Mouse (Mus musculus): ENCODE results near the gene Ebf1.

Ebf1 gene

DNA sequence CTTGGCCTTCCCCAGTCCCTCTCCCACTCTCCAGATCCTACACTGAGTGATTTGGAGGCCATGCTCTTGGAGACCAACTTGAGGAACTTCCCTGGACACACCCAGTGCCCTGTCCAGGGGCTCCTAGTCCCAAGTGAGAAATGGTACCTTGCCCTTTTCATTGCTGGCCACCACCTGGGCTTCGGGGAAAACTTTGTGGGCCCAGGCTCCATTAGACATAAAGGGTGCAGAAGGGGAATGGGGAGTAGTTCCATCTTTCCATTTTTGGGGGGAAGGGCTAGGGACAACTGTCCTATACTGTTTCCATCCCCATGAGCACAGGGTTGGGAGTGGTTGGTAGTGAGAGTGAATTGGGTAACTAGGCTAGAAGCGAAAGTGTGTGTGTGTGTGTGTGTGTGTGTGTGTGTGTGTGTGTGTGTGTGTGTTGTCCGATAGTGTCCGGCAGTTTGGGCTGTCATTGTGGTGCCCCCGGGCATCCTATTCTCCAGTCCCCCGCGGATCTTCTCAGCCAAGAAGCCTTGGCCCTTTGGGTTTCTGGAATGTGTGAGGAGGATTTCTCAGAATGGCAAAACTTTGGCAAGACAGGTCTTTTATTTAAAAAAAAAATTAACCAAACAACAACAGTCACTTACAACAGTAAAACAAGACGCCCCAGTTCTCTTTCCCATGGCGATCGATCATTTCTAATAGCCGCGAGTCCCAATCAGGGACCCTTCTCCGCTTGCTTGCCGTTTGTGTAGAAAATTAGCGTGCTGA lies 2.2 kb downstream of the Ebf1 start:
- peak; percentile 39 to 40 for DNase-seq (ENCODE audit: low spot score in 2 of 2)

DNA sequence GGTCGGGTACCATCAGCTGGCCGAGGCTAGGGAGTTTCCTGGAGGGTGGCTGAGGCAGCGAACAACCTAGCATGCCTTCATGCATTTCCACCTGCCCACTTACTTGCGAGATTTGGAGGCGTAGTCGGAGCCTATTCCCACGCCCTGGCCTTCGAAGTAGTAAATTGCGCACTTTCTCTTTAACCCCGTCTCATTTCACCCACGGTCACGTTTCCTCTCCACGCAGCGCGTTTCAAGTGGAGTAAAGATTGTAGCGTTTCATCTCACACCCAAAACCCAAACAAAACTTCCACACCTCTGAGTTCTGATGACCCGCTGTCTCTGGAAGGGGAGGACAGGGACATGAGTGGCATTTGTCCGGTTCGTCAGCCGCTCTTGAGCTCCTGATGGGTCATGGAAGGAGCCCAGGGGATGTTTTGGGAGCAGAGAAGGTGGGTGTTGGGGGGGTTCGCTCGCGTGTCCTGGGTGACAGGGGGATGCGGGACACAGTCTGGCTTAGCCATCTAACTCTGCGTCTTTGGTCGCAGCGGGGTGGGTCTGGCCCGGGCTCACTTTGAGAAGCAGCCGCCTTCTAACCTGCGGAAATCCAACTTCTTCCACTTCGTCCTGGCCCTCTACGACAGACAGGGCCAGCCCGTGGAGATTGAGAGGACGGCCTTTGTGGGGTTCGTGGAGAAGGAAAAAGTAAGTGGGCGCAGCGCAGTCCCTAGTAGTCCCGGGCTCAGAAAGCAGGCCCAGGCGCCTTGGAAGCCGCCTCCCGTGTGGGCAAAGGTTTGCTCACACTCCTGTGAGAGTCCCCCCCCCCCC lies 3.0 kb downstream of the Ebf1 start:
- DNase-seq (ENCODE audit: low spot score in 2 of 2) = peak; percentile 50 to 54

- DNase-seq (ENCODE audit: low spot score in 2 of 2) = peak in 1 of 2 experiments; percentile 17
Observed at GRCm38 (mm10) chr11:44620694-44621446, 3.8 kb downstream of the Ebf1 start.

GRCm38 (mm10) chr11:44621615-44622014 lies 4.5 kb downstream of the Ebf1 start:
- DNase-seq (ENCODE audit: low spot score in 2 of 2) = no peak

- peak; percentile 30 to 61 for DNase-seq (ENCODE audit: low spot score in 2 of 2)
Observed at GRCm38 (mm10) chr11:44622023-44622731, 5.1 kb downstream of the Ebf1 start.

DNA sequence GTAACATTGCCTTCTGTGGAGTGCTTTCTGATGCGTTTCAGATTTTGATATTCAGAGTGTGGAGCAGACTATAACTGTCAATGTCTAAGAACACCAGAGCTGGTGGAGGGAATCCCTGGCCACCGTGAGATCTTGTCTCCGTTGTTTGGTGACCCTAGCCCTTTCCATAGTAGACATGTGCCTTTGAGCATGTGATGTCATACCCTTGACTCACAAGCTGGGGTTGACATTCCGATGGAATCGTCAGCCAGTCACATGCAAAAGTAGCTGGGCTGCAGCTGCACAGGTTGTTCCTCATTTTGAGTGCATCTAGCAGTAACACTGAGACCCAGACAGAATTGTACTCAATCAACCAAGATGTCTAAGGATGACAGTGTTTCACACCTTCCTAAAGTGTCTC lies 7.4 kb downstream of the Ebf1 start:
- DNase-seq (ENCODE audit: low spot score in 2 of 2) = no peak

- no peak for DNase-seq (ENCODE audit: low spot score in 2 of 2)
Observed at GRCm38 (mm10) chr11:44626065-44626464, 8.9 kb downstream of the Ebf1 start.

DNA sequence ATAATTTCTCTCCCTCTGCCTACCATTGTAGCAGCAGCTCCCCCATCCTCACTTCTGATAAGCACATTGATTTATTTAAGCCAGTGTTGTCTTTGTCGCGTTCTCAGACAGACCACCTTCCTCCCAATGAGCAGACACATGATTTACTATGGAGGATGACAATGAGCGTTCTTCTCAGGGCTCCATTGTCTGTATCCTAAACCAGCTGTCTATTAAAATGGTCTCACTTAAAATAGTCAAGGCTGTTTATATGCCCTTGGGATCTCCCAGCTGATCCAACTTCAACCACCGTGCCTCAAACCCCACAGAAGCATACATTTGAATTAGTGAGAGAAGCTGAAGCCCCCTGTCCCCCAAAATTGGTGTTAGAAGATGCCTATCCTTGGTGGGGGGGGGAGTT lies 11.3 kb downstream of the Ebf1 start:
- no peak for DNase-seq (ENCODE audit: low spot score in 2 of 2)

DNA sequence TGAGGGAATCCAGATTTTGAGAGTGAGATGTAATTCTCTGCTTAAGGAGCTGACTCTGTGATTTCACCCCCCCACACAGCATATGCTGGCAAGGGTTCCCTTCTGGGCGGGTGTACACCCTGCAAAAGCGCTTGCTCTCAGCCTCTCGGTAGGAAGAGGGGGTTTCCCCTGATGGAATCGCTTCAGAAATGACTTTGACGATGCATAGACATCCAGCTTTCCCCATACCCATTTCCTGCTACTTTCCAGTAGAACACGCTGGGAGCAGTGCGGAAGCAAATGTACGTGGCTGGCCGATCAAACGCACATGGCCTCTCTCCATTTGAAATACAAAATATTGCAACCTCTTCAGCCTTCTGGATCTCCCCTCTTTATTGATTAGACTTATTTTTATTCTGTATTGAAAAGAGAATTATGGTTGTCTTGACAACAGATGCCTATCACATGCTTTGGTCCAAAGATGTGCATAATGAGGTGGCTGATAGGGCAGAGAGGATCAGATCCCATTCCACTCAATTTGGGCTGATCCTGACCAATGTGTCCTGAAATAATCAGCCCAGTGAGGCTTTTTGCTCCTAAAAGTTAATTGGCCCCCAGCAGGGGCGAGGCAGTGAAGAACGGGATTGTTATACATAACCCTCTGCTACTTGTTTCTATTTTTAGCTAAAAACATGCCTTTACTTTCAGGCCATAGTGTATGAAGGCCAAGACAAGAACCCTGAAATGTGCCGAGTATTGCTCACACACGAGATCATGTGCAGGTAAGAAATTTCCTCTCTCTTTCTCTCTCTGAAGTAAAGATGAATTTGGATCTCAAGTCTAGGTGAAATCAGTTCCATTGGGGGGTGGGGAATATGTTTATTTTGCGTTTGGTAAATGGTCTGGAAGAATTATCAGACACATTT lies 15.2 kb downstream of the Ebf1 start:
- DNase-seq (ENCODE audit: low spot score in 2 of 2) = no peak

- DNase-seq (ENCODE audit: low spot score in 2 of 2) = no peak
Observed at GRCm38 (mm10) chr11:44633001-44633693, 16.0 kb downstream of the Ebf1 start.

DNA sequence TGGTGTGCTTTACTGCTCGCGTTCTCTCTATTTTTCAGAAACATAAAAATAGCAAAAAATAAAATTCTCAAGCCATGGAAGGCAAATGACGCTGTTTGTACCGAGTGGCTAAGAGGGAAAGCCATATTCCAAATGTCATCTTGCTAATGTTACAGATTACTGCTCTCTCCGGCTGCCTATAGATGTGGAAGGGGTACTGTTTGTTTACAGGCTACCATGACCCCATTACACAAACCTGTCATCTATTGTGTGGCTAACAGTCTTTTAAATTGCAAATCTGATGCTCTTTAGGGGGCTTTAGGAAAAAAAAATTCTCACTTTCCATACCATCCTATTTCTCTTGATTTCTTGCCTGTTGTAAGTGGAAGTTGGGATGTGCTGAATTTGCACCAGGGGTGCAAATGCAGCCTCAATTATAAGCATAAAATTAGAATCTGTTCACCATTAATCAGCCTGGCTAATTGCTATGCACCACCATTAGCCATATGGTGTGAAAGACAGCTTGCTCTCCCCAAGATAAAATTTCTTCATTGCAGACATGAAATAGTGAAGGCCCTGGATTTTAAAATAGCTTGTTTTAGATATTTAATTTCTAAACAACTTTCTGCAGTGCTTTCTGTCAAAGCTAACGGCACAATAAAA lies 17.6 kb downstream of the Ebf1 start:
- DNase-seq (ENCODE audit: low spot score in 2 of 2) = no peak

DNA sequence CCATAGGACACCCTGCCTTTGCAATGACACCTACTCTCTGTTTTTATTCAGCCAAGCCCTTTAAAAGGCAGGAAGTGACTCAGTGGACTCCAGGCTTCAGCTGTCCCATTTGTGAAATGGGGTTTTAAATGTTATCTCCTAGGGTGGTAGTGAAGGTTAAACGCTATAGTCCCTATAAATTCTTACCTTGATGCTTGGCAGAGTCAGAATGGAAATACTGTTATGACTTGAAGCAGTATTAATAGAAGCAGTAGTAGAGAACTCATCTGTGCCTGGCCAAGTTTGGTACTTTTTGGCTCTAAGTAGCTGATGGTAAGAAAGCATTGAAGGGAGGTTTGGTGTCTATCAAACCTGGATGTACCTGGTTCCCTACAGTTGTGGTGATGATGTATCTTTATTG lies 19.1 kb downstream of the Ebf1 start:
- no peak for DNase-seq (ENCODE audit: low spot score in 2 of 2)

GRCm38 (mm10) chr11:44638193-44638754 lies 21.2 kb downstream of the Ebf1 start:
- DNase-seq (ENCODE audit: low spot score in 2 of 2) = no peak

DNA sequence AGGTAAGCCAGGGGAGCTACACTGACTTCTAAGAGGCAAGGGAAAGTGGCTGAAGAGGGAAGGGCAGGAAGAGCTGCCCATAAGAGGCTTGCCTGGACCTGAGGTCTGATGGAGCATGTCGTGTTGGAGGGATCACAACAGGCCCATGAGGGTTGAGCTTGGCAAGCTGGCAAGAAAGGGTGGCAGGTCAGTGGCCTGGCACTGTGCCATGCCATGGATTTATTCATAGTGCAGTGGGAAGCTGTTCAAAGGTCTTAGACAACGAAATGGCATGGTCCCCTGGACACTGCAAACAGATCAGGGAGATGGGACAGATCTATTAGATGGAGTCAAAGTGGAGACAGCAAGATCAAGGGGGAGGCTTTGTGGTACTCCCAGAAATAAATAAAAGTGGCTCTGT lies 24.4 kb downstream of the Ebf1 start:
- no peak for DNase-seq (ENCODE audit: low spot score in 2 of 2)

- DNase-seq (ENCODE audit: low spot score in 2 of 2) = no peak
Observed at GRCm38 (mm10) chr11:44654340-44655019, 37.4 kb downstream of the Ebf1 start.

GRCm38 (mm10) chr11:44655468-44655867 lies 38.4 kb downstream of the Ebf1 start:
- DNase-seq (ENCODE audit: low spot score in 2 of 2) = no peak

DNA sequence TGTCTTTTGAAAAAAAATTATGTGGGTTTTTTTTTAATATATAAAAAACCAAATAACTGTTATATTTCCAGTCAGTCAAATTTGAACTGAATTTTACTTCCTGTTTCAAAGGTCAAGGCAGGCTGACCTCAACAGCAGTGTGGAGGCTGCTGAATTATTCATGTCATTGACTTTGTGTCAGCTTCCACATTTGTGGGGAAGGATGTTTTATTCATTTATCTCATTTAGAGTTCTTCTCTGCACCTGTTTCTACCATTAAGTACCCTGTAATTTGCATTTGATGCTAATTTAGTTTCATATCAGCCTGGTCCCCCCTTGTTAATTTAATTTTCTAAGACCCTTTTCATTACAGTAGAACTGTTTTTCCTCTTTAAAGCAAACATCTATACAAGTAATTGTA lies 39.8 kb downstream of the Ebf1 start:
- DNase-seq (ENCODE audit: low spot score in 2 of 2) = no peak

GRCm38 (mm10) chr11:44657833-44658395 lies 40.8 kb downstream of the Ebf1 start:
- no peak for DNase-seq (ENCODE audit: low spot score in 2 of 2)
